Comparison of ENCODE assay signal across 8 mouse cellular contexts in the genomic region with DNA sequence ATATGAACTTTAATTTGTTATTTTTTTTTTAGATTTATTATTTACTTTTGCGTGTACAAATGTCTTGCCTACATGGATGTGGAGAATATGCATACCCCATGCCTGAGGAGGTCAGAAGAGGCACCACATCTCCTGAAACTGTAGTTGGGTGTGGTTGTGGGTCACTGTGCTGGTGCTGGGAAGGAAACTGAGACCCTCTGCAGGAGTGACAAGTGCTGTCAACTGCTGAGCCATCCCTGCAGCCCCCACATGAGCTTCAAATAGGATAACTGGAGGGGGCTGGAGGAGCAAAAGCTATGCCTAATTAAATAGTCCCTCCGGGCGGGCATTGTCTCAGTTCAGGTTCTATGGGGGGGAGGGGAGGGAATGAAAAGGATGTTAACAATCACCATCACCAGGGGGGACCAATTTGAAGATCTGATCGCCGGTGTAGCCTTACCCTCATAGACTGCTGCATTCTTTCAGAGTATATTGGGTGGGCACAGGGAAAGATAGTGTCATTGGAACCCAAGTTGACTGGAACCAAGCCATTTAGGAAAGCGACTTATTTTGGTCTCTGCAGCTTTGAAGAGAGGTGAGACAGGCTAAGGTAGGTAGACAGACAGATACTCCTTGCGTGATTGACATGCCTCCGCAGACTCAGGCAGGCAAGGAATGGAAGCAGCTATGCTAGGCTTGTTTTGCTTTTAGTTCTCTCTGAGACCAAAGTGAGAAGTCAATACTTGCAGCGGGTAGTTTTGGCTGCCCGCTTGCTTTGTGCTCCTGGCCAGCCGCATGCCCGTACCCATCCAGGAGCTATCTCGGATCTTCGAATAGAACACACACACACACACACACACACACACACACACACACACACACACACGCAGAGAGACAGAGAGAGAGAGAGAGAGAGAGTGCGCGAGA. TPM values are rescaled to one million over a fixed set of nuclear protein-coding genes. Genes with fewer than 3 reads are reported as not detected.
DNase-seq lines count a peak whose midpoint lies in the region; ATAC-seq and TF ChIP-seq lines count a peak whose summit lies in the region.

No protein-coding gene starts in this region.

- no peaks in the 10 kb centered on the region for H3K36me3 ChIP-seq in heart, embryonic 10.5 days
- no peaks in the 10 kb centered on the region for H3K36me3 ChIP-seq in ES-Bruce4 (ENCODE audit: control insufficient read depth, insufficient read depth, low read length, poor library complexity, severe bottlenecking)
- H3K36me3 ChIP-seq in forebrain, embryonic 16.5 days (ENCODE audit: control insufficient read depth, insufficient read depth): no peaks in the 10 kb centered on the region
- H3K36me3 ChIP-seq in liver, embryonic 15.5 days (replicated peaks): no peaks in the 10 kb centered on the region

- no peak for ATAC-seq in forebrain, embryonic 16.5 days
- ATAC-seq in liver, embryonic 15.5 days (ENCODE audit: insufficient read depth): no peak
- ATAC-seq in CD4-positive, CD25-positive, alpha-beta regulatory T cell, adult 4 months: no peak
- ATAC-seq in monocyte, adult 5-6 weeks (replicated peaks; ENCODE audit: insufficient number of reproducible peaks, low FRiP score, low TSS enrichment, poor library complexity, severe bottlenecking): no peak

- H3K27ac ChIP-seq in heart, embryonic 10.5 days: 0 out of 2 replicates have a peak overlapping the region, but pooled peaks have one; percentile 26
- H3K27ac ChIP-seq in ES-Bruce4 (ENCODE audit: insufficient read depth, low read length): peak overlapping the region; percentile 11; the same call in 1 of the 2 replicates
- H3K27ac ChIP-seq in forebrain, embryonic 16.5 days (ENCODE audit: low read length): no peak overlapping the region
- no peak overlapping the region for H3K27ac ChIP-seq in liver, embryonic 15.5 days (replicated peaks)

- H3K9ac ChIP-seq in ES-Bruce4 (ENCODE audit: low read depth, poor library complexity, severe bottlenecking): no peak overlapping the region
- peak overlapping the region; percentile 54 for H3K9ac ChIP-seq in forebrain, embryonic 16.5 days (replicated peaks; ENCODE audit: low read depth, low read length)
- no peak overlapping the region for H3K9ac ChIP-seq in liver, embryonic 15.5 days

- peak overlapping the region; percentile 55 for H3K4me3 ChIP-seq in heart, embryonic 10.5 days
- peak overlapping the region; percentile 49 for H3K4me3 ChIP-seq in ES-Bruce4 (ENCODE audit: low read depth, low read length)
- H3K4me3 ChIP-seq in forebrain, embryonic 16.5 days (replicated peaks; ENCODE audit: low read length): peak overlapping the region; percentile 46
- H3K4me3 ChIP-seq in liver, embryonic 15.5 days (replicated peaks): peak overlapping the region; percentile 24

- H3K9me3 ChIP-seq in heart, embryonic 10.5 days: no peaks in the 10 kb centered on the region
- H3K9me3 ChIP-seq in ES-Bruce4 (replicated peaks; ENCODE audit: control insufficient read depth, insufficient read depth, low read length, poor library complexity, severe bottlenecking): no peaks in the 10 kb centered on the region
- no peaks in the 10 kb centered on the region for H3K9me3 ChIP-seq in forebrain, embryonic 16.5 days (ENCODE audit: control insufficient read depth, low read length)
- no peaks in the 10 kb centered on the region for H3K9me3 ChIP-seq in liver, embryonic 15.5 days (replicated peaks)

- no peak for DNase-seq in heart, embryonic 10.5 days (ENCODE audit: low spot score)
- DNase-seq in heart, adult 8-10 months (ENCODE audit: low spot score): no peak
- DNase-seq in frontal cortex, postnatal 25 days (ENCODE audit: low spot score in 2 of 2): no peak

- no peak for TF ChIP-seq CTCF in ES-Bruce4 (IDR thresholded peaks at IDR 0.05; ENCODE audit: low read depth, low read length)

- H3K4me1 ChIP-seq in heart, embryonic 10.5 days: peaks cover 34% of the 10 kb centered on the region
- H3K4me1 ChIP-seq in ES-Bruce4 (ENCODE audit: control insufficient read depth, insufficient read depth, low read length): peaks cover 2% of the 10 kb centered on the region
- peaks cover 16% of the 10 kb centered on the region for H3K4me1 ChIP-seq in forebrain, embryonic 16.5 days (replicated peaks; ENCODE audit: control insufficient read depth, insufficient read depth, low read length)
- H3K4me1 ChIP-seq in liver, embryonic 15.5 days (replicated peaks): peaks cover 32% of the 10 kb centered on the region

- WGBS in heart, embryonic 10.5 days: 5% methylated on average over 16 of the region's 17 CpGs
- WGBS in forebrain, embryonic 16.5 days: under 1% methylated on average over 17 of the region's 17 CpGs
- WGBS in liver, embryonic 15.5 days (ENCODE audit: insufficient replicate concordance): 13% methylated on average over 17 of the region's 17 CpGs

- no peaks in the 10 kb centered on the region for H3K27me3 ChIP-seq in heart, embryonic 10.5 days (ENCODE audit: insufficient read depth, poor library complexity, severe bottlenecking)
- no peaks in the 10 kb centered on the region for H3K27me3 ChIP-seq in ES-Bruce4 (ENCODE audit: control insufficient read depth, insufficient read depth, low read length, poor library complexity, severe bottlenecking)
- no peaks in the 10 kb centered on the region for H3K27me3 ChIP-seq in forebrain, embryonic 16.5 days (replicated peaks; ENCODE audit: control insufficient read depth, insufficient read depth, low read length)
- H3K27me3 ChIP-seq in liver, embryonic 15.5 days: peaks cover 3% of the 10 kb centered on the region; the same call in 1 of the 2 replicates

- peak overlapping the region; percentile 68 for H3K4me2 ChIP-seq in forebrain, embryonic 16.5 days (ENCODE audit: low read length)
- H3K4me2 ChIP-seq in liver, embryonic 15.5 days: peak overlapping the region; percentile 55

- no peak for TF ChIP-seq EP300 in ES-Bruce4 (IDR thresholded peaks at IDR 0.05; ENCODE audit: insufficient read depth, low read depth, low read length)

- no peak for TF ChIP-seq POLR2A in ES-Bruce4 (IDR thresholded peaks at IDR 0.05; ENCODE audit: insufficient read depth, low read length)

RNA-seq across cellular contexts. Expression of a gene that starts 3.8 kb away (rescaled TPM):
- polyA plus RNA-seq in heart, embryonic 10.5 days (2016; fragmentation: Nextera tagmentation; extraction: Ambion mirVana): 13.1 and 17.0 TPM in 2 replicates
- total RNA-seq in heart, adult 8-10 months (2022): 10 to 100 TPM; 23.4 to 30.6 (median 27.3) TPM
- 22.5 and 23.0 TPM in 2 replicates for polyA plus RNA-seq in ES-Bruce4 (2011; ENCODE audit: insufficient read depth, insufficient read length, low read depth, missing spikeins)
- 18.0 and 18.1 TPM in 2 replicates for polyA plus RNA-seq in forebrain, embryonic 16.5 days (2015; fragmentation: Nextera tagmentation; extraction: Ambion mirVana)
- 3.5 and 3.7 TPM in 2 replicates for polyA plus RNA-seq in liver, embryonic 15.5 days (2015; fragmentation: Nextera tagmentation; extraction: Ambion mirVana)
- 10 to 100 TPM; 18.9 to 19.9 TPM for polyA plus RNA-seq in CD4-positive, CD25-positive, alpha-beta regulatory T cell, adult 4 months (2017; shearing (Covaris generic))
- total RNA-seq in monocyte, adult 5-6 weeks (2017): 17.5 to 37.6 TPM (median 22.9 TPM) in 3 replicates

RNA-seq across cellular contexts. Expression of a gene that starts 47.2 kb away (rescaled TPM):
- polyA plus RNA-seq in heart, embryonic 10.5 days (2016; fragmentation: Nextera tagmentation; extraction: Ambion mirVana): 16.3 and 21.9 TPM in 2 replicates
- total RNA-seq in heart, adult 8-10 months (2022): 10 to 100 TPM in 1 of 4 experiments, 1 to 10 TPM in 3; 8.7 to 12.5 (median 9.4) TPM
- 25.2 and 25.4 TPM in 2 replicates for polyA plus RNA-seq in ES-Bruce4 (2011; ENCODE audit: insufficient read depth, insufficient read length, low read depth, missing spikeins)
- 81.9 and 84.3 TPM in 2 replicates for polyA plus RNA-seq in forebrain, embryonic 16.5 days (2015; fragmentation: Nextera tagmentation; extraction: Ambion mirVana)
- 5.6 and 5.9 TPM in 2 replicates for polyA plus RNA-seq in liver, embryonic 15.5 days (2015; fragmentation: Nextera tagmentation; extraction: Ambion mirVana)
- polyA plus RNA-seq in CD4-positive, CD25-positive, alpha-beta regulatory T cell, adult 4 months (2017; shearing (Covaris generic)): 1 to 10 TPM; 7.2 to 9.8 TPM
- 1.3 to 5.0 TPM (median 2.7 TPM) in 3 replicates for total RNA-seq in monocyte, adult 5-6 weeks (2017)

Comparison
In these comparisons a context has a peak if more than half of its experiments do, and no peak if none do; other contexts are left out.
1. H3K27ac ChIP-seq: peak in heart, embryonic 10.5 days (single experiment) and ES-Bruce4 (single experiment); none in forebrain, embryonic 16.5 days (single experiment) and liver, embryonic 15.5 days (single experiment).
2. Peak in every context shown above with its lines, with median percentiles within 50 percentile points of each other: H3K4me3 ChIP-seq.